Mouse (Mus musculus): ENCODE measurements around the gene Sec16b.

Gene Sec16b

DNA sequence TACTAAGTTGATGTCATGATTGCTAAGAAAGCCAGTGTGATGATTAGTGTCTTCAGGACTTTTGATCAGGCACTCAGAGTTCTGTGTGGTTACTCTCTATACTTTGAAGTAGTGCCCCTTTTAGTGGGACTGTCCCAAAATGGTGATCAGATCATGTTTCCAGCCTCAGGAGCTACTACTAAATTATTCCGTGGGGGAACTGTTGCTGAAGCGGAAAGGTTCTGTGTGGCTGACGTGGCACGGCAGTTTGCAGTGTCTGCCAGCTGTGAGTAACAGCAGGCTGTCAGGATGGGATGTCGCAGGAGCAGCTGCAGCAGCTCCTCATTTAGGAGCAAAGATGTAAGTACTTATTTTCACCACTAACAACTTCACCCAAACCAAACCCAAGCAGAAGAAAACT, at the start of gene Sec16b:
TSS of gene Sec16b (plus strand) at position 207 of the 400 bp plus-strand sequence.
- no peak for DNase-seq (ENCODE audit: low spot score in 2 of 2)

DNA sequence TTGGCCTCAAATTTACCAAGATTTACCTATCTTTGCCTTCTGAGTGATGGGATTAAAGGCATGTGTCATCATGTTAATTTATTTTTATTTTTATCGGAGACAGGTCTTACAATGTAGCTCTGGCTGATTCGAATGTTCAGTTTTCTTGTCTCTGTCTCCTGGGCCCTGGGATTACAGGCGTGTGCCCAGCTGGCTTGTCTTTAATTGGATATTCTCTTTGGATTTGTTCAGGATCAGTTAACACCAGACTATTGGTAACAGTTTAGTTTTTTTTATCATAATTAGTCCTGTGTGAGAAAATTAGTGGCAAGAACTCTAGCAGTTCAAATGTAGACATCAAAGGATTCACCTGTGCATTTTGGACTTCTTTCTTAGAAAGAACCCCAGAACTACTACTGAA, 48.7 kb upstream of the Sec16b start:
- DNase-seq (ENCODE audit: low spot score in 2 of 2), result no peak

DNA sequence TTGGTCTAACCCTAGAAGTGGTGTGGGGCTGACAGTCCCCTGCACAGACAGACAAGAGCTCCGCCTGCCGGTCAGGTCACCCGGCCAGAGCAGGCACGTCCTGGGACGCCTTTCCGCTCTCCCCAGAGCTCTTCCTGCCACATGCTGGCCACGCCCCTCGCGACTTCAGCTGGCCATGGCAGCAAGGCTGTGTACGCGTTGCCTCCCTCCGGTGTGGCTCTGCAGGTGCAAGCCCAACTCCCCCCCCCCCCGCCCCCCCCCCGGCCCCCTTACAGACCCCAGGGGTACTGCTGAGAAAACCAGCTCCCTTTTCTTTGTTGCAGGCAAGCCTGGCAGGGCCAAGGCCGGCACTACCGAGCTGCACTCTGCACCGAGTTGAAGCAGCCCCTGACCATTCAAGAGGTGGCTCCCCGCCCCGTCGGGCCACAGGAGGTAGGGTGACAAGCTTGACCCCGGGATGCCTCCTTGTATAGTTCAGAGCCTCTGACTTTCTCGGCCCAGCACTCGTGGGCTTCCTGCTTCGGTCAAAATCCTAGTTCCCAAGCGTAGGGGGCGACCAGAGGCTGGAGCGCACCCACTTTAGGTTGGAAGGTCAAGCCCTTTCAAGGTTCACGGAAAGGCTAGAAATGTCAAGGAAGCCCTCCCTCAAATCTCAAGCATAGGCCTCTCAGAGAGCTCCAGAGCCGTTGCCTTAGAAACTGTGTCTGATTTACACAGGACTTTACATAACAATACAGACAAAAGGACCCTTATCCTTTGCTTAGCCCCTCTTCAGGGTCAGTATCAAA, 47.9 kb upstream of the Sec16b start, which contains the start of gene Cryzl2:
TSS of gene Cryzl2 (plus strand) at position 157 of the 788 bp plus-strand sequence.
- peak; percentile 45 to 56 for DNase-seq (ENCODE audit: low spot score in 2 of 2)

DNA sequence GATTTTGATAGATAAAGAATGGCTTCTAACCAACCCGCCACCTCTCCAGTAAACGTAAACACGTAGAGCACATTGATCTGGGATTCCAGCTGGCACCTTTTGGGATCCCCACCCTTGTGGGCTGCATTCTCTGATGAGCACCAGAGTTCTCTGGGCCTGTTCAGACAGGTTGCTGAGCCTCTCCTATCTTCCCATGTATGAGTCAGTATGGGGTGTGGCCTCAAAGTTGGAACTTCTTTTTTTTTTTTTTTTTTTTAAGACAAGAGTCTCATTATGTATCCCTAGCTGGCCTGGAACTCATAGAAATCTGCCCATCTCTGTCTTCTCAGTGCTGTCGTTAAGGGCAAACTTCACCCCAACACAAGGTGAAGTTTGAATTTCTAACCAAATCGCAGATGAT, 46.6 kb upstream of the Sec16b start:
- no peak for DNase-seq (ENCODE audit: low spot score in 2 of 2)

DNA sequence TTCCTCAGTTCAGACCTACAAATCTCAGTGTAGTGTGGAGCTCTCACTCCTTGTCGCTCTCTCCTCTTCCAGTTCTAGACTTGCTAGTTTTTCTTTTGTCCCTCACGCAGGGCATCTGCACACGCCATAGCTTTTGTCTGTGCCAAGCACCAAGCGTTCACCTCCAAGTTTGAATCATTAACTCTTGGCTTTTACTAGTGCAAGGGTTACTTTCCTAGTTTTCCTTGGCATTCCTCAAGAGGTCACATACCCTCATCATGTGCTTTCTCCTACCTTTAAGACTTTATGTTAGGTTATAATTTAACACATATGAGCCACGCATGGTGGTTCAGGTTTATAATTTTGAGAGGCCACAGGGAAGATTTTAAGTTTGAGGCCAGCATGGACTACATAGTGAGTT, 45.3 kb upstream of the Sec16b start:
- DNase-seq (ENCODE audit: low spot score in 2 of 2), result no peak

DNA sequence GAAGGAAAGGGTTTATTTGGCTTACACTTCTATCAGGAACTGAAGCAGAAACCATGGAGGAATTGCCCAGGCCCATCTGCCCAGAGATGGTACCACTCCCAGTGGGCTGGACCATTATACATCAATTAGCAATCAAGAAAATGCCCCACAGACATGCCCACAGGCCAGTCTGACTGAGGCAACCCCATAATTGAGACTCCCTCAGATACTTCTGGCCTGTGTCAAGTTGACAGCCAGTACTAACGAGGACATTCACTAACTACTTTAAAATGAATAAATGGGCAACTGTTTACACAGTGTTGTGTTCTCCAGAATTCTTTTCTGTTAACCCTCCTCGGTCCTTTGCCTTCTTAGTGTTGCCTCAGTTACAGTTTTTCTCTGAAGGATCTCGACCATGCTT, 44.2 kb upstream of the Sec16b start:
- DNase-seq (ENCODE audit: low spot score in 2 of 2), result no peak

DNA sequence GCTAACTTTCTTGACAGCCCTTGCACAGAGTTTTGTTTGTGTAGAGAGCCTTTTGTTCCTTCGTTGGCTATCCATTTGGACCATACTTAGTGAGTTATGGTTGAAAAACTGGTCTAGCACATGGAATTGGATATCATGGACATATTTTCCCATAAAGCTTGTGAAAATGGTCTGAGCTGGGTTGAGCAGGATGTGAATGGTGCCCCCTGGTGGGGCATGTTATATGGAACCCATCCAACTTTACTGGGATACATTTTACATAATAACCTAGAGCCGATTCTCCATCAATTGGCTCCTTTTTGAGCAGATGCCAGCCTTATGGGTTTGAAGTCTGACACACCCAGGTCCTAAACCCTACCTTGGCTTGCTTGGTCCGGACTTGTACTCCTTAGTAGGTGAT, 41.3 kb upstream of the Sec16b start:
- DNase-seq (ENCODE audit: low spot score in 2 of 2), result no peak

DNA sequence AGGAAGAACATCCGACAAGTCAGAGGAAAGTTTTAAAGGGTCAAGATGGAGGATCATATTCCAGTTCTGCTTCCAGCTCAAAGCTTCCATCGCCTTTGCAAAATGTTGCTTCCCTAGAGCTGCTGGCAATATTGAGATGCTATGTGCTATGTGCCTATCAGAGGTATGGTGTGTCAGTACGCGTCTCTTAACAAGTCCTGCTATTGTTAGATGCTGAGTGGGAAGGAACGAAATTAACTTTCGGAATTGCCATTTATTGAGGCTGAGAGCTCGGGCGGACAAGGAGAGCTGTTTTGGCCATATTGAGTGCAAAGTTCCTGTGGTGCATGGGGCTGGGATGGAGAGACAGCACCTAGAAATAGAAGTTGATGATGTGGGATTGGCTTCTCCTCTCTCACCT, 38.7 kb upstream of the Sec16b start:
- no peak for DNase-seq (ENCODE audit: low spot score in 2 of 2)

DNA sequence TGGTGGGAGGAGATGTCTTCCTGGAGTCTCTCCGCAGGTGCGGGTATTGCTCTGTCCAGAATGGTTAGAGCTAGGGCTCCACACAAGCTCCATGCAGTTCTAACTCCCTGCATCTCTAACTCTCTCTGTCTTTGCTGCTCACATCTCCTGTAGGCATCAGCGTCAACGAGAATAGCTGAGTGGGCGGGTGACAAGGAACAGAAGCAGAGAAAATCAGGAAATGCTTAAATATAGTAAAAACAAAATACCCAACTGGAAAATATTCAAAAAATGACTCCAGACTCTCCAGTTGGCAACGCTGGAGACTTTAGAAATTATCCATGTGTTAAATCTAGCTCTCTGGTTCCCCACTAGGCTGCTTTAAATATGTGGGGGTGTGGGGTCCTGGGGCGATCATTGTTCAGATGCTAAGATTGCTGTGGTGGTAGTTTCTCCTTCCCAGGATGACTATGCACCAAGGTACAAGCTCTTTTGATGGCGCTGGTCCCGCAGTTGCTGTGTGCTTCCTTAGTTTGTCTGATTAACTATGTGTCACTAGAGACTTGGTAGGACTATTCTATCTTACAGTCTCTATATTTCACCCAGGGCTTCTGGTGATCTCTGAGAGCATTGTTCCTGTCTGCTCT, 35.7 kb upstream of the Sec16b start:
- no peak for DNase-seq (ENCODE audit: low spot score in 2 of 2)

DNA sequence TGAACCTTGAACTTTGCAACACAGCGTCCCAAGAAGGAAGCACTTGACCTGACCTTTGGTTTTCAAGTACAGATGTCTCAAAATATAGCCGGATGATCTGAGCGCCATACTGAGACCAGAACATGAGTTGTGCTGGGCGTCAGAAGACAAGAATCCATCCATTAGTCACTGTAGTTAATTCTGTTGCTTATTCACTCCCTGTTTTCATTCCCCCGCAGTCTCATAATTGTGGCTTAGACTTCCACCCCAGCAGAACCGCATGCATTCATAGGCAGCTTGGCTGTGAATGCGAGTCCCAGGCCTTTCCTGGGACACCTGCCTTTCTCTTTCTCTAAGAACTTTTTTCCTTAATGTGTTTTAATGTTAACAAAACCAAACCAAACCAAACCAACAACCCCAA, 33.8 kb upstream of the Sec16b start:
- no peak for DNase-seq (ENCODE audit: low spot score in 2 of 2)

DNA sequence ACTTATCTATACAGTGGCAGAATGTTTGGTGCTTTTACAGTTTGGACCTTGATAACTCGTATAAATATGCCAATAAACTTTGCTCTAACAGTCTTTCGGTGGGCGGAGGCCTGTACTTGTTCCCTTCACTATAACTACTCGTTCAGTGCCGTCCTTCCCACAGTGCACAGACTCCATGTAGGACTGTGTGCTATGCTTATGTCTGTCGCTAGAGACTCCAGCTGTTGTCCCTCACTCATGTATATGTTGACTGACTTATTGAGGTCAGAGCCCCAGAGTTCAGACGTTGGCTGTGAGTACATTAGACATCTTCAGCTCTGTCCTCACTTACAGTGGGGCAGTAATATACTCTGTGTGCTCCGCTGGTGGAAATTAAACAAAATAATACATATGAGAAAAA, 31.7 kb upstream of the Sec16b start:
- DNase-seq (ENCODE audit: low spot score in 2 of 2), result no peak

DNA sequence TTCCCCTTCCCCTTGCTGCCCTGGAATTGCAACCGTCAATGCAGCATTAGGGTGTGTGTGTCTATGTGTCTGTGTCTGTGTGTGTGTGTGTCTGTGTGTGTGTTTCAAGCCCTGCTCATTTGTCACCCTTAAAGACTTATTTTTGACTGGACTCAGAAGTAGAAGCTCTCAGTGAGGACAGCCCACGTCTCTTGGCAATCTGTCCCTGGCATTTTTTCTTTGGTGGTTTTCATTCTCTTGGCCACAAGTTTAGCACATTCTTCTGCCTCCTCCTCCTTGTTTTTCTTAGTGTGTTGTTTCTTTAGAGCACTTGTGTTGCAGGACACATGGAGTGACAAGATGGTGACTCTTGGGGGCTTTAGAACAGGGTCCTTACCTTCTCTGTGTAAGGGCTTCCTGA, 30.3 kb upstream of the Sec16b start:
- DNase-seq (ENCODE audit: low spot score in 2 of 2), result no peak

DNA sequence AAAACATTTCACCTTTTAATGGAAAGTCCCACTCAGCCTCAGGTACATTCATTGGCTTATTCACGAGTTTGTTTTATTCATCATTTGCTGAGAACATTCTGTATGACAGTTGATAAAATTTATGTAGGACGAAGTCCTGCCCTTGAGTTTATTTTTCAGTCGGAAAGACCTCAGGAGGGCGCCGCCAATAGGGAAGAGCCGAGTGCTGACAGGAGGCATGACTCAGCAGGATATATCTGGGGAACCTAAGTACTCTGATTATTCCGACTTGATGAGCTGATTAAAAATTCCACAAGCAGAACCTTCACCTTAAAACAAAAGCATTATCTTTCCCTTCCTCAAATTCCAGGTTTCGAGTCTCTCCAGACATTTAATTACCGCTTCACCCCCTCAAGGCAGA, 26.4 kb upstream of the Sec16b start:
- DNase-seq (ENCODE audit: low spot score in 2 of 2), result no peak

DNA sequence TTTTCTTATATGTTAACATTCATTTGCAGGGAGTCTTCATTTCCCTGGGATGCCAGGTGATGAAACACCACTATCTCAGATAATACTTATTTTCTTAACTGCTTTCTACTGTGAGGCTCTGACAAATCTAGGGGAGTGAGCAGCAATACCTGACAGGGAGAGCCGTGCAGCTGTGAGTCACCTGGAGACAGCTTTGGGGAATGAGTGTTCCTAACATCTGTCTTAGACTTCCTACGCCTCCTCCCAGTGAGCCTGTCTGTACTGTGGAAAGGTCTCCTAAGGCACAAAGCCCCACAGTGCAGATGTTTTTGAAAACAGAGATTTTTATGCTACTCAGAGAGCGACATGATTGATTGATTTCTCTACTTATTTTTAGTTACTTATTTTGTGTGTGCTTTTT, 25.6 kb upstream of the Sec16b start:
- no peak for DNase-seq (ENCODE audit: low spot score in 2 of 2)

DNA sequence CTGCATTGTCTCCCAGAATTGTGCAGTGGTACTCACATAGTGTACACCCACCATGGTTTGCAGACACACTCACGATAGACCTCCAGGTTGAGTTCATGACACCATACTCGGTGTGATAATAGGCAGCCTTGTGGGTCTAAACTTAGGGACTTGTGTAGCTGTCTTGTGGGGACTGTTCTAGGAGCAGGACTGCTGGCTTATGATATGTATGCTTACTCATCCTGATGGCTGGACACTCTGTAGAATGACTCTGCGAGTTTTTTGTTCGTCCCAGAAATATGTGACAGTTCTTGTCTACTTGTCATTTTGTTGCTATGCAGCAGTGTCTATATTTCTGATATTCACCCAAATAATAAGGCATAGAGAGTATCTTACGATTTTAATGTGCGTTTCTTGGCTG, 24.9 kb upstream of the Sec16b start:
- no peak for DNase-seq (ENCODE audit: low spot score in 2 of 2)

DNA sequence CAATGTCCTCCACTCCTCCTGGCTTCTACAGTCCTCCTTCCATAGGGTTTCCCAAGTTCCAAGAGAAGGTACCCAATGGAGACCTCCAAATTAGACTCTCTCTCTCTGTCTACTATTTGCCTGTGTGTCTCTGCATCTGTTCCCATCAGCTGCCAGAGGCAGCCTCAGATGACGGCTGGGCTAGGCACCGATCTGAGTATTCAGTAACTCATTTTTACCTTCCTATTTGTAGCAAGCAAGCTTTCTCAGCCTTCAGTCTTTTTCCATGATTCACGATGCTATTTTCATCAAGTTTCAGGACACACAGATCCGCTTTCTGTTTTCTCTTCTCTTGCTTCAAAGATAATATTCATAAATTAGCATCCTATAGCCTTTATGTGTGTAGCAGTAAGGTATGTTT, 22.4 kb upstream of the Sec16b start:
- no peak for DNase-seq (ENCODE audit: low spot score in 2 of 2)

DNA sequence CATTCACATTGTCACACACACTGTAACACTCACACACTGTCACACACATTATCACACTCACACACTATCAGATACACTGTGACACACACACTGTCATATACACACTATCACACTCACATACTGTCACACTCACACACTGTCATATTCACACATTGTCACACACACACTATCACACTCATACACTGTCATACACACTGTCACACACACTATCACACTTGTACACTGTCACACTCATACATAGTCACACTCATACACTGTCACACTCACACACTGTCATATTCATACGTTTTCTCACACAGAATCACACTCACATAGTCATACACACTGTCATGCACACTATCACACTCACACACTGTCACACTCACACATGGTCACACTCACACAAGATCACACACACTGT, 5.9 kb upstream of the Sec16b start:
- DNase-seq (ENCODE audit: low spot score in 2 of 2), result no peak

DNA sequence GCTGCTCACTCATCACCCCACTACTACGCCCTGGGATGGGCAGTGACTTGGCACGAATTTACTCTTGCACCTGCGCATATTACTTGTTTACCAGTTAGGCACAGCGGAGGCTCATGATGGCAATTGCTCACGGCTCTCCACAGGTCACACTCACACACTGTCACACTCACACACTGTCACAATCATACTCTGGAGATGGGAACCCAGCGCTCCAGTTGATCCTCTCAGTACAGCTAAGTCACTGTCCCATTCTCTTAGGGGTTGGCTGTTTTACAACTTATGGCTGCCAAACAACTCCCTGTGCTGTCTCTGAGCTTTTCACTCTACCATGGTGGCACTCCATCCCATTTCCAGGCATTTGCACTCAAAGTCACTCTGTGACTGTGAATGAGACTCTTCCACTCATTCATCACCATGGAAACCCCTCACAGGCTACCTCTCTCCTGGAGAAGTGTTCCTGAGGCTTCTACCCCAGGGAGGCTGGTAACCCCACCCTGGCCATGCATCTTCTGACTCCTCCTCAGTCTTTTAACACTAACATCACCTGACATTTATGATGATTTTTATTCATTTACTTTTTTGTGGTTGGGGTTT, 5.1 kb upstream of the Sec16b start:
- no peak for DNase-seq (ENCODE audit: low spot score in 2 of 2)

DNA sequence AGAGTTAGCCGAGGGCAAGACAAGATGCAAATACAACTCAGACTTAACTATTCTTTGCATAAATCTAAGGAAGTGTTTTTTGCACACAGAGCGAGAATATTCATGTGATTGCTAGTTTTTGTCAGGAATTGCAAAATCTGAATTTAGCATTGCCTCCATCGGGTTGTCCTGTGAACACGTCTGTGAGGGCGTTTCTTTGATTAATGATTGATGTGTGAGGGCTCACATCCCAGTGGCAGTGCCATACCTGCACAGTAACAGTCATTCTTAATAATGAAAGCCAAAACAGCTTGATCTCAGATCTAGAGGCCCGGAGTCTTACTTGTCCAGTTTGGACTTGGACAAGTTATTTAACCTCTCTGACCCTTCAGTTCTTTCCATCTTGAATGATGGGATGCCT, 3.5 kb upstream of the Sec16b start:
- DNase-seq (ENCODE audit: low spot score in 2 of 2), result no peak

DNA sequence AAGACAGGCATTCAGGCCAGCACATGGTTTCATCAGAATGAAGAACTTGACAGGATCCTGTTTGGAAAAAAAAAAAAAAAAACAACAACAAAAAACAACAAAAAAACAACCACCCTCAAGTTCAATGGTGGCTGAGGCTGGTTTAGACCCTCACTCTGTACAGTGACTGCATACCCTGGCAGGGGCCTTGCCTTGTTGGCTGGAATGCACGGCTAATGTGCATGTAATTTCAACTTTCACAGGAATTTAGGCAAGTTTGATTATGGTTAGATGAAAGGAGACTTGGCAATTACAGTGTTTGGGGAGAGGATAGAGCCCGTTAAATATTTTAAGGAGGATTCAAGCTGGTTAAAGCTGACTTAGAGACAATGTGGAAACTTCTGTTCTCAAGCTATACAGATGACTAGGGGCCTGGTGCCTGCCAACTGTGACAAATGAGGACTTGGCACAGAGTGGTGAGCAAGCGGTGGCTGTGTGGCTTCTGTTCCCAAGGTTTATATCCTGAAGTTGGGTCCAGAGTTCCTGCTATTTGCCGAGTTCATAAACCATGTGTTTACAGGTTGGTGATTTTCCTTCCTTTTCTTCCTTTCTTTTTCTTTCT, 567 bp downstream of the Sec16b start:
- DNase-seq (ENCODE audit: low spot score in 2 of 2), result no peak

DNA sequence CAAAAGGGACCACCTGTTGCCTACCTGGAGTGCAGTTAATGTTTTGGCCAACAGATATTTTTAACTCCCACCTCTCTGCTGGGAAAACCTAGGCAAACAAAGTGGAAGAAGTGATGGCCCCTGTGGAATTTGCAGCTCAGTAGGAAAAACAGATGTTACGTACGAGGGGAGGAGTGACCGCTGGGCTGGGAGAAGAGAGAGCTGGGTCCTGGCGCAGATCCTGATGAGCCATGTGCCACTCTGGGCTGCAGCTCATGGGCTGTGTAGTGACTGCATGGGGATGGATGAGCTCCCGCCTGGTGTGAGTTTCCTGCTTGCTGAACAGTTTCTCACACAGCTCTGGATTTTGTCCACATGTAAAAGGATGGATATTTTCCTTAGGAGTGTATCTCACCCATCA, 1.3 kb downstream of the Sec16b start:
- DNase-seq (ENCODE audit: low spot score in 2 of 2), result no peak

DNA sequence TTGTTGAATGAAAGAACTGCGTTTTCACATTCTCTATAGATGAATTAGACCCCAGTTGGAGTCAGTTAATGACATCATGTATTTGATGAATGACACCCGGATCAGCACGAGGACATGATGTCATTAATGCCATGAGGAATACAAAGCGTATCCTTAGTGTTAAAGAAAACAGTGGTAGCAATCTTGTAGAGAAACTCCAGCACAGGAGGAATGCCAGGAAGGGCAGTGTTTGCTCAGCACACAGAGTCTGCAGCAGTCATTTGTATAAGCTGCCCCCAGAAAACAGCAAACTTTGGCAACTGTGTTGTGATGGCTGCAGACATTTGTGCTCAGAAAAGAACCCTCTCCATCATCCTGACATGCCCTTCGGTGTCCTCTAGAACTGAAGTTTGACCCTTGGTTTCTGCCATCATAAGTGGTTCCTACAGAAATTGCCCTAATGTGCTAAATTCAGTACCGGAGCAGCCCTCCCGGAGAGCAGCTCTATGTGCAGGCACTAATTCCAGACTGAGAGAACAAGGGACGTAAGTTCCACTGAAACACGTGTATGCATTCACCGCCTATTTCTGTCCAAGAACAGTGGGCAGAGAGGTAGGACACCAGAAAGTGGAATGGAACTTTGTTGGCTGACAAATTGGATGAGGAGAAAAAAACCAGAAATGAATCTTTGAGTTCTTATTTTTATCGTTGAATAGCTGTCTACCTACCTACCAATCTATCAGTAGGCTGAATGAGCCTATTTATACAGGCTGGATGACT, 6.3 kb downstream of the Sec16b start:
- no peak for DNase-seq (ENCODE audit: low spot score in 2 of 2)

All from spleen, postnatal 14 days (tissue).